Mouse (Mus musculus) cortical plate, adult 2 months (tissue): Measurements from ENCODE around the gene Stam2.

Source experiments
- CTCF ChIP-seq: fragments of 200-500 bp; IDR thresholded peaks from 2 replicates; pipeline ENCODE4 v1.5.1; 2011; ENCODE audit warnings: mild to moderate bottlenecking, control low read depth, low read length; ENCODE audit not compliant: insufficient read depth; ENCODE audit errors: extremely low read depth
- POLR2A ChIP-seq: fragments of 200-500 bp; IDR thresholded peaks from 2 replicates; pipeline ENCODE4 v1.6.1; 2011; ENCODE audit warnings: mild to moderate bottlenecking, low read length, control low read depth; ENCODE audit not compliant: insufficient read depth; ENCODE audit errors: extremely low read depth

DNA sequence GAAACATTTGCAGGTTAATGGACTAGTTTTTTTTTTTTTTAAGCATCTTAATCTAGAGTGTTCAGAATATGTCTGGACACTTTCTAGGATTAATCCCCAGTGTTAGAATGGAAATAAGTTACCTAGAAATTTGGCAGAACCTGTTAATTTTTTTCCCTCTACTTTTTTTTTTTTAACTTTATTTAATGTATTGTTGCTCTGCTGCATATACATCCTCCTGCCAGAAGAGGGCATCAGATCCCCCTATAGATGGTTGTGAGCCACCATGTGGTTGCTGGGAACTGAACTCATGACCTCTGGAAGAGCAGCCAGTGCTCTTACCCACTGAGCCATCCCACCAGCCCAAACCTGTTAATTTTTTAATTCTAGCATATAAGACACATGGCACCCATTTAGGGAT is 2.0 kb upstream of the Stam2 start:
- TF ChIP-seq CTCF = no peak
- no peak for TF ChIP-seq POLR2A
